Mouse (Mus musculus) naive thymus-derived CD4-positive, alpha-beta T cell, adult 5 months (primary cell): ENCODE results near the gene Pnliprp2. TPM values are rescaled to one million over a fixed set of nuclear protein-coding genes. Genes with fewer than 3 reads are reported as not detected.

Experiments used
- polyA plus RNA-seq: library from polyadenylated mRNA; unstranded; fragments of 100-300 nt; shearing (Covaris generic); gene quantifications from one replicate; pipeline ENCODE4 v1.2.1, GENCODE M21; 2017

Pnliprp2 gene
- not detected for polyA plus RNA-seq

DNA sequence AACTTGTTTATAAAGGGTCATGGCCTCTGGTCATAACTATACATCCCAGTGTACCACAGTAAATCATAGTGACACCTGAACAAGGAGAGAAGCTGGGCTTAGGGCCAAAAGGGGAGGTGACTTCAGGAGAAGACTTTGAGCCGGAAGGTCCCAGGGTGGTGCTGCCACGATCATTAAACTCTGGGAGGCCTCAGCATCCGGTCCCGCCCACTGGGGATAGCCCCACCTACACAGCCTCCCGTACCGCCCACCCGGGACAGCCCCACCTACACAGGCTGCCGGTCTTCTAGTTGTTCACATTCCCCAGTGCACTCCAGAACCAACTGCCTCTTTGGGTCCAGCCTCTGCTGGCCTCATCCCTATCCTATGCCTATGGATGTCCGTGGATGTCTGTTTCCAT is at the start of gene Pnliprp2:
Pnliprp2 (plus strand) TSS at position 297 of the 400 bp plus-strand sequence.

DNA sequence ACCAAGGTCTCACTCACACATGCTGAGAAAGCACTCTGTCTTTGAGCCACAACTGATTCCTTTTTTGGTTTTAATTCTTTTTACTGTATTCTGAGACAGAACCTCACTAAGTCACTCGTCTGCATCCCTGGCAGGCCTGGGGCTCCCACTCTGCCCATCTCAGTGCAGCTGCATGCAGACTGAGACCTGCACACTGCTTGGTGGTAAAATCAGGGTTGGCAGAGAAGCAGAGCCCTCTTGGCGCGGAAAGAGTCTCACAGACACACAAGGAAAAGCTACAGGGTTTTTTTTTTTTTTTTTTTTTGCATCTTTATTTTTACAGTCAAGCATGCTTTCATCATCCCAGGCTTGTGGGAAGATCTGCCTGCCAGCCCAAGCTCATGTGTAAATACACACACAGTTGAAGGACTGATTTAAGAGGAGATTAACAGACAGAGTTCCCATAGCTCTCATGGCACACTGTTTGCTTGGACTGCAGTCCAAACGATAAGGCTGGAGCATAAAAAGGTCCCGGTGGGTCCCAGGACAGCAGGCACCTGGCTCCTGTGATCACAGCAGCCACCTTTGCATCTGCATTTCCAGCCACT is 31.0 kb upstream of the Pnliprp2 start, which contains the start of gene Pnliprp1:
Pnliprp1 (plus strand) TSS at position 443 of the 587 bp plus-strand sequence.

GRCm38 (mm10) chr19:58794284-58794683 is 34.8 kb downstream of the Pnliprp2 start, which contains the start of gene 1700019N19Rik:
Gene 1700019N19Rik, minus strand, starts transcription at chr19:58794461.

Other genes with a start within 250 kb of the Pnliprp2 start
- gene Ccdc172, start 247.7 kb upstream of the Pnliprp2 start, polyA plus RNA-seq = not detected
- not detected for gene Pnlip, start 107.2 kb upstream of the Pnliprp2 start, polyA plus RNA-seq
- 0.27 TPM for gene Pnliprp1, start 30.8 kb upstream of the Pnliprp2 start, polyA plus RNA-seq
- gene 1700019N19Rik, start 34.7 kb downstream of the Pnliprp2 start, polyA plus RNA-seq = not detected
- not detected for gene Eno4, start 183.7 kb downstream of the Pnliprp2 start, polyA plus RNA-seq
- gene Hspa12a, start 183.9 kb downstream of the Pnliprp2 start, polyA plus RNA-seq = 2.3 TPM